Mouse (Mus musculus): ENCODE results near the gene Vmn1r66. TPM values are rescaled to one million over a fixed set of nuclear protein-coding genes. Genes with fewer than 3 reads are reported as not detected.

Vmn1r66 gene
- total RNA-seq (2023), result not detected

DNA sequence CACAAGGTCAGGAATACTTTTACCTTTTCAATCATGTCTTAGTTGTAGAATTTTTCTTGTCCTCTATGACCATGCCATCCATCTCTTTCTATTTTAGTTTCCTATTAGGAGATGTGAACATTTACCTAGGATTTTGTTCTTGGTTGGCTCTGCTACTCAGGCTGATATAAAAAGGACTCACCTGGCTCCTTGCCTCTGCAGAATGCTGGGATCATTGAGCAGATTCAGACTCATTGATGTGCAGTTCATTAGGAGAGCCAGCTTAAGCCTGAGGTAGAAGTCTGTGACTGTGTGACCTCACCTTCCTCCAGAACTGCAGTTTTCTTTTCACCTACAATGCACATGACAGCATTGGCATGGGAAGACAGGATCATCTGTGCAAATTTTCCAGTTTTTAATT, at the start of gene Vmn1r66:
Gene Vmn1r66, minus strand, starts transcription at position 101 of the 400 bp plus-strand sequence.

Other genes with a start within 250 kb of the Vmn1r66 start
- gene Vmn2r50, start 224.7 kb downstream of the Vmn1r66 start, total RNA-seq (2023), result not detected
- gene Vmn2r51, start 172.3 kb downstream of the Vmn1r66 start, total RNA-seq (2023), result not detected
- under 1 TPM; 0.06 to 0.09 TPM for gene Vmn2r52, start 101.4 kb downstream of the Vmn1r66 start, total RNA-seq (2023)
- gene Vmn1r67, start 165.3 kb upstream of the Vmn1r66 start, total RNA-seq (2023), result not detected
- 1 to 10 TPM in 1 of 2 experiments, under 1 TPM in 1; 0.92 to 1.2 TPM for gene Zik1, start 217.4 kb upstream of the Vmn1r66 start, total RNA-seq (2023)

Data from T-cell, adult 66 days (primary cell).